Mouse (Mus musculus): ENCODE measurements around the gene Cdc42. TPM values are rescaled to one million over a fixed set of nuclear protein-coding genes. Genes with fewer than 3 reads are reported as not detected.
A peak's percentile ranks its signal among the peaks of the same experiment; 100 is the strongest.

Gene Cdc42
- total RNA-seq, 2 experiments from 2014 or later, result 294 to 318 TPM

DNA sequence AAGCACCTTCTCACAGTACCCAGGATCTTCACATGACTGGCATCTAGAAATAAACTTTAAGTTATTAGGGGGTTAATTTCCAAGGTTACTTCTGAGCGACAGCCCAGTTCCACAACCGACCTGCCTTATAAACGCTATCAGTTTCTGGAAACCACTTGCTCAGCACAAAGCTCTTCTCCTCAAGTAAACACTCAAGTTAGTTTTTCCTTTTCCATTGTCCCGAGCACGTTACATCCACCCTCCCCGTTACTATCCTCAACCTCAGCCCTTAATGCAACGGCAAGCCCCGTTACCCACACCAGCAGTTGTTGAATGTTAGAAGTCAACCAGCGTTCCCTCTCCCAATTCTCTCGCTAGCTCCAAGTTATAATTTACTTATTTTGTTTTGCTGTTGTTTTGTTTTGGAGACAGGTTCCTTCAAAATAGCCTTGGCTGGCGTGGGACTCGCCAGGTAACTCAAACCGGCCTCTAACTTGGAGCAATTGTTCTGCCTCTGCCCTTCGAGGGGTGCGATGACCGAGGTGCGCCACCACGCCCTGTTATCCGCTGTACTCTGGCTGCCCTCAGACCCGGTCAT lies 30.1 kb upstream of the Cdc42 start:
- DNase-seq (ENCODE audit: extremely low spot score in 1 of 2, low spot score in 2 of 2), result no peak
- no peak; the same call in 1 of the 2 replicates for TF ChIP-seq CTCF (IDR thresholded peaks at IDR 0.05)
- peak overlapping the region; percentile 96 for H3K27ac ChIP-seq
- peak overlapping the region; percentile 88 for H3K4me3 ChIP-seq
- intact Hi-C loops (cut with DNase I), result loop anchor here (5.0 kb wide), 1 partner anchor 75 kb away; no protein-coding TSS in a partner anchor

GRCm38 (mm10) chr4:137380702-137381605 lies 23.4 kb upstream of the Cdc42 start:
- no peak for DNase-seq (ENCODE audit: extremely low spot score in 1 of 2, low spot score in 2 of 2)
- no peak for TF ChIP-seq CTCF (IDR thresholded peaks at IDR 0.05)

GRCm38 (mm10) chr4:137379713-137380255 lies 22.3 kb upstream of the Cdc42 start:
- DNase-seq (ENCODE audit: extremely low spot score in 1 of 2, low spot score in 2 of 2), result no peak
- intact Hi-C loops (cut with DNase I), result no loop called here
- Histone ChIP-seq H3K4me3 (no peak overlapping the region), H3K27ac (no peak overlapping the region)
- TF ChIP-seq CTCF (IDR thresholded peaks at IDR 0.05), result no peak

More at GRCm38 (mm10) chr4:137380702-137381605, 23.4 kb upstream of the Cdc42 start:
- no peak overlapping the region for H3K4me3 ChIP-seq
- intact Hi-C loops (cut with DNase I), result no loop called here
- H3K27ac ChIP-seq, result no peak overlapping the region

- no peak for TF ChIP-seq CTCF (IDR thresholded peaks at IDR 0.05)
- intact Hi-C loops (cut with DNase I), result no loop called here
- no peak overlapping the region for H3K4me3 ChIP-seq
- DNase-seq (ENCODE audit: extremely low spot score in 1 of 2, low spot score in 2 of 2), result no peak
- H3K27ac ChIP-seq, result no peak overlapping the region
Observed at GRCm38 (mm10) chr4:137379085-137379484, 21.6 kb upstream of the Cdc42 start.

DNA sequence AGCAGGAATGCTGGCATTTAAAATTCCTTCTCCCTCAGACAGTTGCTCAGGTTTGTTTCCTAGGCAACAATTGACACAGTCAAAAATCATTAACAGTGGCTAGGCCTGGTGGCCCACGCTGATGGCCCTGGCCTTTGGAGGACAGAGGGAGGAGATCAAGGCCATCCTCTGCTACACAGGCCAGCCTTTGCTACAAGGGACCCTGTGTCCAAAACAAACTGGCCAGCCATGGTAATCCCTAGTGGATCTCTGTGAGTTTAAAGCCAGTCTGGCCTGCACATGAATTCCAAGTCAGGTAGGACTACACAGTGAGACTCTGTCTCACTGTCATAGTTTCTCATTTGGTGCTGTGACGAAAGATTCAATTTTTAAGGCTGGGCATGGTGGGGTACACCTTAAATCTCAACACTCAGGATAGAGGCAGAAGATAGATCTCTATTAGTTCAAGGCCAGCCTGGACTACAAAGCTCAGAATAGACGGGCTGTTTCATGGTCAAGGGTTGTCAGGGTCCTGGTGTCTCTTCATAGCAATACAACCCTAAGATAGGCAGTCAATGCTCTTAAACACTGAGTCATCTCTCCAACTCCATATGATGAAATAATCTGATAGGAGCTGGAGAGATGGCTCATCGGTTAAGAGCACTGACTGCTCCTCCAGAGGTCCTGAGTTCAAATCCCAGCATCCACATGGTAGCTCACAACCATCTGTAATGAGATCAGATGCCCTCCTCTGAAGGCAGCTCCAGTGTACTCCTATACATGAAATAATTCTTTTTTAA lies 20.2 kb upstream of the Cdc42 start:
- intact Hi-C loops (cut with DNase I), result no loop called here
- Histone ChIP-seq H3K27ac (no peak overlapping the region), H3K4me3 (no peak overlapping the region)
- TF ChIP-seq CTCF (IDR thresholded peaks at IDR 0.05), result no peak
- DNase-seq (ENCODE audit: extremely low spot score in 1 of 2, low spot score in 2 of 2), result no peak

GRCm38 (mm10) chr4:137376778-137377177 lies 19.3 kb upstream of the Cdc42 start:
- no peak for DNase-seq (ENCODE audit: extremely low spot score in 1 of 2, low spot score in 2 of 2)
- H3K4me3 ChIP-seq, result no peak overlapping the region
- intact Hi-C loops (cut with DNase I), result no loop called here
- H3K27ac ChIP-seq, result no peak overlapping the region
- no peak for TF ChIP-seq CTCF (IDR thresholded peaks at IDR 0.05)

DNA sequence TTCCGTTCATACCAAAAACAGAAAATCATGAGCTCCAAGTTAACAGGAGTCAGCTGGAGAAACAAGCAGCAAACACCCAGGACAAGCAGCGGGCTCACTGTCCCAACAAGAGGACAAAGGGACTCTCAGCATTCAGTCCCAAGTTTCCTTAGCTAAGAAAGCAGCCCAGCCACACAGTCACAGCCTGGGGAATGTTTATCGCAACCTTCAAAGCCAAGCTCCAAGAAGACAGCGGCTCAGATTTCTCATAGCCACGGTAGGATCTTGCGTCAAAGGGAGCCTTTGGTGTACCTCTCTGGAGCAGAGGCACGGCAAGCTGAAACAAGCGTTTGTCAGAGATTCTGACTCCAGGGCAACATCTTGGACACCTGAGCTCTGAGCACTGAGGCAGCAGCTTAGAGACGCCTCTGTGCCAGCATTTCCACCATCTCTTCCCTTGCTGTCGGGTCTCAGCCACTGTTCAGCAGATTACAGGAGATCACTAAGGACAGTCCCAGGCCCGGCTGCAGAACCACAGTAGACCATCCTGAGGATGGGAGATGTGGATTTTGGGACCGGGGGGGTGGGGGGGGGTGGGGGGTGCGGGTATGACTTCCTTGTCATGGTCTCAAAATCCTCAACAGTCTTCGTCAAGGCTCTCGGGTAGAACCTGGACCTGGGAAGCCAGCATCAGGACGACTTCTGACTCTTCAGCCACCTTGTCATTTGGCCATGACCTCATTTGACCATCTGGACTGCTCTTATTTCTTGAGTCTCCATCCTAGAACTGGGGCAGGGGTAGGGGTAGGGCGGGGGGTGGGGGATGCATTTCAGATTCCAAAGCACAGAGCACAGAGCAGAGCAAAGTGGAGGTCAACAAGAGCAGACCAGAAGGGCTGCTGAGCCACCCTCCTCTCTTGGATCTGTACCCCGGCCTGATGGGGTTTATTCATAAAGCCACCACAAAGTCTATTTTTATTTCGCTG lies 18.1 kb upstream of the Cdc42 start:
- no peak for DNase-seq (ENCODE audit: extremely low spot score in 1 of 2, low spot score in 2 of 2)
- TF ChIP-seq CTCF (IDR thresholded peaks at IDR 0.05), result no peak
- no peak overlapping the region for H3K27ac ChIP-seq
- intact Hi-C loops (cut with DNase I), result no loop called here
- H3K4me3 ChIP-seq, result no peak overlapping the region

DNA sequence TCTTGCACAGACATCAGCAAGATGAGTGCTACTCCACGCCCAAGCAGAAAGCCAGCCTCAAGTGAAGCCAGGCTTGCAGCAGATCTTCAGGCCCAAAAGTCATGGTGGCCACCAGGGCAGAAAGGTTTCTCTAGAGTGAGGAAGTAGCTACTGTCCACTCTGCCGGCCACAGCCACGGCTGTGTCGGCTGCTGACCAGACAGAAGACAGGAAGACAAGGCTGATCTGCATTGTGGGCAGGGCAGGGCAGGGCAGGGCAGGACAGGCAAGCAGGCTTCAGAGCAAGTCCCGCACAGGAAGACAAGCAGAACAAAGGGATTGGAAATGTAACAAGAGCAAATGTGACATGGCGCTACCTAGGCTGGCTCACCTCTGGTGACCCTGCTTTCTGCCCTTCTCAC lies 16.2 kb upstream of the Cdc42 start:
- H3K4me3 ChIP-seq, result no peak overlapping the region
- no peak for TF ChIP-seq CTCF (IDR thresholded peaks at IDR 0.05)
- no peak for DNase-seq (ENCODE audit: extremely low spot score in 1 of 2, low spot score in 2 of 2)
- intact Hi-C loops (cut with DNase I), result no loop called here
- no peak overlapping the region; the same call in 1 of the 2 replicates for H3K27ac ChIP-seq

- DNase-seq (ENCODE audit: extremely low spot score in 1 of 2, low spot score in 2 of 2), result no peak
- Histone ChIP-seq H3K27ac (no peak overlapping the region), H3K4me3 (no peak overlapping the region)
- intact Hi-C loops (cut with DNase I), result no loop called here
- TF ChIP-seq CTCF (IDR thresholded peaks at IDR 0.05), result no peak
Observed at GRCm38 (mm10) chr4:137371596-137372523, 14.3 kb upstream of the Cdc42 start.

Measured in left cerebral cortex, adult 2 months (tissue).